In the genomic region with DNA sequence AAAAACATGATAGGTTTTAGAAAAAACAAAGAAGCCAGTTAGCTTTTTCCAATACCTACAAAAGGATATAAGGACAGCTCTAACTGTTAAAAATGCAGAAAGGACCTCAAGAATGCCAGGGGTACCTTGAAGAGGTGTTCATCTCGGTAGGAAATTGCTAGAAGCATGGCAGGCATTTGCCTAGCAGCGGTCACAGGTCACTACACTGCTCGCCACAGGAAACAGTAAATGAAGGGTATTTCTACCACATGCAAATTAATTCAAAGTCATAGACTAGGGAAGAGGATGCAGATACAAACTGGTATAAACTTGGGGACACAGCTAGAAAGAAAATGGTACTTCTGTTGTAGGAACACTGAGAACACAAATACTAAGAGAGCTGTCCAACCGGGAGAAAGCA, we compare ENCODE assay signal across 26 mouse cellular contexts.
"Had no signal": no experiment of that assay in that cellular context is flagged by ENCODE, and none has a peak within 500 bp of the region (broad histone marks: within the 10 kb centered on the region; RNA-seq: fewer than 3 reads in every experiment).

No protein-coding gene starts in this region.

- H3K9me3 ChIP-seq: heart, embryonic 10.5 days; heart, embryonic 12.5 days; hindbrain, embryonic 10.5 days; hindbrain, embryonic 12.5 days; kidney, embryonic 15.5 days; limb, embryonic 10.5 days; limb, embryonic 12.5 days; liver, embryonic 13.5 days had no signal

- ATAC-seq: hindbrain, embryonic 16.5 days; intestine, embryonic 16.5 days had no signal

- H3K4me3 ChIP-seq: heart, embryonic 10.5 days; heart, embryonic 12.5 days; hindbrain, embryonic 10.5 days; hindbrain, embryonic 12.5 days; kidney, embryonic 15.5 days; left cerebral cortex, adult 2 months; limb, embryonic 10.5 days; limb, embryonic 12.5 days; liver, embryonic 13.5 days had no signal

- H3K36me3 ChIP-seq: heart, embryonic 10.5 days; heart, embryonic 12.5 days; hindbrain, embryonic 10.5 days; hindbrain, embryonic 12.5 days; kidney, embryonic 15.5 days; limb, embryonic 10.5 days; limb, embryonic 12.5 days; liver, embryonic 13.5 days had no signal

- H3K27me3 ChIP-seq: heart, embryonic 12.5 days; hindbrain, embryonic 12.5 days; kidney, embryonic 15.5 days; limb, embryonic 12.5 days; liver, embryonic 13.5 days had no signal

- DNase-seq: gastrocnemius, postnatal 14 days; gastrocnemius, postnatal 36 days; heart, adult 11 months; heart, postnatal 10 days; heart, postnatal 4 days; kidney, adult 11 months; kidney, adult 2 months; kidney, adult 9 months; kidney, postnatal 14 days; kidney, postnatal 36 days; layer of hippocampus, adult 9-11 months; liver; liver, embryonic 13.5 days had no signal

- H3K4me1 ChIP-seq: liver, embryonic 13.5 days had no signal

- H3K4me2 ChIP-seq: heart, embryonic 12.5 days; hindbrain, embryonic 12.5 days; hindbrain, embryonic 14.5 days; kidney, embryonic 15.5 days; limb, embryonic 12.5 days; liver, embryonic 11.5 days; liver, embryonic 13.5 days had no signal

- H3K9ac ChIP-seq: heart, embryonic 12.5 days; hindbrain, embryonic 12.5 days; hindbrain, embryonic 14.5 days; kidney, embryonic 15.5 days; limb, embryonic 12.5 days; liver, embryonic 13.5 days had no signal

- H3K27ac ChIP-seq: heart, embryonic 10.5 days; hindbrain, embryonic 10.5 days; hindbrain, embryonic 12.5 days; hindbrain, embryonic 14.5 days; kidney, embryonic 15.5 days; kidney, postnatal 0 days; left cerebral cortex, adult 2 months; limb, embryonic 10.5 days; limb, embryonic 12.5 days; liver, embryonic 13.5 days had no signal
